Mouse (Mus musculus) cerebellum, postnatal 14 days (tissue): ENCODE data around the gene Rpf1.

ENCODE experiments used
- DNase-seq, 2 experiments: peaks; one replicate each; pipeline ENCODE4 v3.0.0; 2021; ENCODE audit warnings: mixed read lengths in 2 of 2

Rpf1 gene

DNA sequence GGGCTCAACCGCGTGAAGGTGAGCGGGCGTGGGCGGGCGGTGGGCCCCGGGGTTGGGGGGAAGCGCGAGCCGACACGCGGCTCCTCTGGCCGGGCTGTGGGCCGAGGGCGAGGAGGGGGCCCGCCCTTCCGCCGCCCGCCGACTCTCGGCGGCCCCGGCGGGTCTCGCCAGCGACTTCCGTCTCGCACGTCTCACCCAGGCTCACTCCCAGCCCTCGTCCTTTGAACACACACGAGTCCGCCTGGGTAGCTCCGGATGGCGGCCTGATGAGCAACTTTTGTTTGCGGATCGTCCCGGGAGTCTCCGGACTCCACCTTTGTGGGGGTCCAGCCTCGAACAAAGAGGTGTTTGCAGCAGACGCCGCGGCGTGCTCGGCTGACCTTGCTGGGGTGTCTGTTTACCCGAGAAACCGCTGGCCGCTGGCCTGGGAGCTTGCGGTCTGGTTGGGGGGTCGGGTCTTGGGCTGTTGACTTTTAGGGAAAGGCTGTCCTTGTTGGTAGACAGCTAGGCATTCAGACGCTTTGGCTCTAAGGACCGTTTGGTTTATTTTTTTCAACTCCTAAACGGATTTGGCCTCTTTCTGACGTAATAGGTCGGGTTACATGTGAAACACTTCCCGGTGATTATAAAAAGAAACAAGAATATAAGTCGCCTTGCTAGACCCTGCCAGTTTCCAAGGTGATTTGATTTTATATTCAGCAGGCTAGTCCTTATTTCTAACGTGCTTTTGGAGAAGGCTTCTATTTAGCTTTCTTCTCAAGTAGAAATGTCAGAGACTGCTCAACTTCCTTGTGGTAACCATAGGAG, 21.0 kb downstream of the Rpf1 start:
- DNase-seq, result peak; percentile 40 to 42

DNA sequence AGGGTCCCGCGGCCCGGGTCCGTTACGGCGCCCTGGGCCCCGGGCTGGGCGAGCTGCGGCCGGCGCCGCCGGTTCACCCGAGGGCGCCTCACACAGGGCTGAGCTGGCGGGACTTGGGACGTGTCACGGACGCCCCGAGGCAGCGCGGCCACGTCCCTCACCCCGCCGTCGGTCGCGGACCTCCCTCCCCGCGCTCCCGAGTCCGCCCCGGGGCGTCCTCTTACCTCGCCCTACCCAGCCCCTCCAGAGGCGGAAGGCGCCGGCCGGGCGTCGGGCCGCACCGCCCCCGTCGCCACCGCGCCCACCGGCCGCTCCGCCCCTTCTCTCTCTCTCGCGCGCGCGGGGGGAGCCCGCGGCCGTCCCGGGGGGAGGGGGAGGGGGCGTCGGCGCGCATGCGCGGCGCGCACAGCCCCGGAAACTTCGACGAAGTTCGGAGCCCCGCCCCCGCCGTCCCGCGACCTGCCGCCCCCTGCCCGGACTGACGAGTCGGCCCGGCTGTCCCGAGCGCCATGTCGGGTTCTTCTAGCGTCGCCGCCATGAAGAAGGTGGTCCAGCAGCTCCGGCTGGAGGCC, 21.7 kb downstream of the Rpf1 start, which contains the start of the genes Spata1 and Gng5:
Gene Spata1, minus strand, starts transcription at position 323 of the 572 bp plus-strand sequence.
Gene Gng5, plus strand, starts transcription at position 377 of the 572 bp plus-strand sequence.
- peak; percentile 76 to 78 for DNase-seq

DNA sequence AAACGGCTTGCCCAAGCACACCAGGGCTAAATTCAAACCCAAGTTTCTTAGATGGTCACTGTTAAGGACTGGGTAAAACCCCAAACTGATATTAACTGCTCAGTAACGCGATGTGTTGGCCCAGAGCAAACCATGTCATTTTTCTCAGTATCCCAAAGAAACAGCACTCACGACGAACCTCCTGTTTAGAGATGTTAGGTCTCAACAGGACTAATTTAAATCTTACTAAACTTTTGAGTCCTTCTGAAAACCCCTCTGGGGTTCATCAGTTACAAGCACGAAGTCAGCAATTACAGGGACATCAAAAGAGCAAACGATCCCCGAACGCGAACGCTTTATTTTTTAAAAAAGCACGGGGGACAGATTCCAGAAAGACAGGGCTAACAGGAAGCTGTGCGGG, 22.2 kb downstream of the Rpf1 start:
- no peak for DNase-seq

DNA sequence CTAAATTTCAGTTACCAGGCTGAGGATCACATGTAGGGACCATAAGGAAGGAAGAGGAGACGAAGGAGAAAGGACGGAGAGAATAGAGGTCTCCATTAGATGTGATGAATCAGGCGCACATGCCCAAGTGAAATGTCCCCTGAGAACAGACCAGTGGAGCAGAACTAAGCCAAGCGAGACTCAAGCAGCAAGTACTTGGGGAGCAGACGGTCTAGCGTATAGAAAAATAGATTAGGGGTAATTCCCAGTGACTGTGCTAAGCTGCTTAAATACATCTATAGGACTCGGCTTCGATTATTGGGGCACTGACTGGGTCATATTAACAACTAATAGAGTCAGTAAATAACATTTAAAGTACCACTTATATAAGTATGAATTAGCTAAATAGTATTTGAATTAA, 26.3 kb downstream of the Rpf1 start:
- DNase-seq, result no peak

DNA sequence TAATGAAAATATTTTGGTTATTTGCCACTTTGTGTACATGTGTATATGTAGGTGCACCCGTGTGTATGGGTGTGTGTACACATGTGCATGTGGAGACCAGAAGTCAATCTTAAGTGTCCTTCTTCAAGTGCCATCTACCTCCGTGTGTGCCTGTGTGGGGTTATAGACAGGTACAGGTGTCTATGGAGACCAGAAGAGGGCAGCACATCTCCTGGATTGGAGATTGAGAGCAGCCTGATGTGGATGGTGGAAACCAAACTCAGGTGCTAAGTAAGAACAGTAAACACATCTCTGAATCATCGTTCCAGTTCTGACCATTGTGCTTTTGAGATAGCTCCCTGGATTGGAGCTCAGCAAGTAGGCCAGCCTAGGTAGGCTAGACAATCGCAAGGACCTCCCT, 34.8 kb downstream of the Rpf1 start:
- no peak for DNase-seq

GRCm38 (mm10) chr3:146482044-146482443, 39.2 kb downstream of the Rpf1 start:
- DNase-seq, result no peak

DNA sequence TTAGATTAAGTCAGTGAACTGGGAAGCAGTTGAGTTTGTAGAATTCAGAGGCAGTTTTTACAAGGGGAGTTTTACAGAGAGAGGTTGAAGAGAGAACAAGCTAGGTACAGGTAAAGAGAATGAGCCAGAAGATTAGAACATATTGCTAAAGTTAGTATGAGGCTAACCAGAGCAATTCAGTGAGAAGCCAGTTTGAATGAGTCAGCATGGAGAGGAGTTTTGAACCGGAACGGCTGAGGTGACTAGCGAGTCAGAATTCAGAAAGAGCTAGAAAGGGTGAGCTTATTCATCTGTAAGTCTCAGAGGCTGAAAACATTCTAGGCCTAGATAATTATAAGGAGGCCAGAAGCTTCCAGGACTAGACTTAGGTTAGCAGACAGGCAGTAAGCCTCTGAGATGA, 46.8 kb downstream of the Rpf1 start:
- no peak for DNase-seq

DNA sequence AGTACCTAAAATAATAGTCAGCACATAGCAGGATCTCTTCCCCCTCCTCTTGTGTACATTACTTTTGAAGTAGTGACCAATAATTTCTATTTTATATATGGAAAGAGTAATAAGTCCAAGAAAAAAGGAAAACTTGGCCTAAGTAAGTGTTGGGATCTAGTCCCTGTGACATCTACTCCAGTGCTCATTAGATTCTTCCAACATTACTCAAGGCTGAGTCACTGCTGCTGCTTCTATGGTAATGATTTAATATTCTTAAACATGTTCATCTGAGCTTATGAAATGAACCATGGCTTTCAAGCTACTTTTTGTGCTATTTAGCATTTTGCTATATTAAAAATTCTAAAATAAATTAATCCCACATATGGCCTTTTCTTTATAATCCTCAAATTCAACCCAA, 47.5 kb downstream of the Rpf1 start:
- DNase-seq, result no peak

DNA sequence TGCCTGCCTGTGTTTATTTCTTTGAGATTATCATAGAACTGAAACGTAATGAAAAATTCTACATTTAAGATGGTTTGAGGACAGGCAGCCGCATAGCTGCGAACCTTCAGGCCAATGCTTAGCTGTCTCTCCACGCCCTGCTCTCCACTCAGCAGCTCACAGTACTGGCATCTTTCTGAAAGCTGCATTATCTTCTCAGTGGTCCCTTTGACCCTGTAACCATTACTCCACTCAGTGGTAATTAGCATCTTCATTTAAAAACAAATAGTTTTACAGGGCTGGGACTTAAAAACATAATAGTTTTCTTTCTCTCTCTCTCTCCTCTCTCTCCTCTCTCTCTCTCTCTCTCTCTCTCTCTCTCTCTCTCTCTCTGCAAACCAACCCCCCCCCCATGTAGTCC, 48.6 kb downstream of the Rpf1 start:
- DNase-seq, result no peak

GRCm38 (mm10) chr3:146469226-146469625, 52.0 kb downstream of the Rpf1 start:
- no peak for DNase-seq

- DNase-seq, result no peak
Measured at GRCm38 (mm10) chr3:146462939-146463338, 58.3 kb downstream of the Rpf1 start.
